Mouse (Mus musculus) thymus, adult 2 months (tissue): Measurements from ENCODE around the gene Cmtr1.

ENCODE experiments used
- CTCF ChIP-seq: fragments of 200-500 bp; IDR thresholded peaks from 2 replicates; pipeline ENCODE4 v1.5.1; 2012; ENCODE audit warnings: mild to moderate bottlenecking, control low read depth, low read length, moderate library complexity, borderline replicate concordance; ENCODE audit not compliant: control insufficient read depth, poor library complexity, insufficient read depth; ENCODE audit errors: extremely low read depth
- POLR2A ChIP-seq: fragments of 200-500 bp; IDR thresholded peaks from 2 replicates; pipeline ENCODE4 v1.6.1; 2012; ENCODE audit warnings: mild to moderate bottlenecking, low read length, control low read depth, moderate library complexity; ENCODE audit not compliant: control insufficient read depth, poor library complexity, insufficient read depth; ENCODE audit errors: extremely low read depth

- TF ChIP-seq CTCF: no peak
- no peak for TF ChIP-seq POLR2A
These were observed 20.5 kb downstream of the Cmtr1 start for GRCm38 (mm10) chr17:29680921-29681320.
